Mouse (Mus musculus) spleen, postnatal 14 days (tissue): ENCODE measurements around the gene Mpeg1.

Experiments
- DNase-seq, 2 experiments: peaks; one replicate each; pipeline ENCODE4 v3.0.0; 2021 to 2022; ENCODE audit warnings: low spot score in 2 of 2

Mpeg1 gene

GRCm38 (mm10) chr19:12460282-12461249 is at the start of gene Mpeg1:
Gene Mpeg1 (plus strand): TSS chr19:12460779.
- DNase-seq, result no peak

DNA sequence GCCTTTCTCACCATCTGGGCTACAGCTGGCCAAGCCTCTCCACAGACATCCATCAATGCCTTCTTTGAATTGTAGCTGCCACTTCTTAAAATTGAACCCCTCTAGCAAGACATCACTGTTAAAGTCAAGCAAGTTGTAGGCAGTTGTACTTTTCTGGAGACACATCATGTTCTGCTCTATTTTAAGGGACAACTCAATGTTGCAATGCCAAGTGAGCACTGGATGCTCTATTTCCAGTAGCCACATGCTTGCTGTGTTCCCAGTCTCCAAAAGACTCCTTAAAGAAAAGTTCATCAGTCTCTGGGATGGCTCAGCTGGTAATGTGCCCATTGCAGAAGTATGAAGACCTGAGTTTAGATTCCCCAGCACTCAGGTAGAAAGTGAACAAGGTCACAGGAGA is 46.8 kb upstream of the Mpeg1 start:
- DNase-seq, result no peak

GRCm38 (mm10) chr19:12417361-12417760 is 43.2 kb upstream of the Mpeg1 start, which contains the start of gene Olfr1441:
Gene Olfr1441 (plus strand): TSS chr19:12417433.
- DNase-seq, result no peak

- no peak for DNase-seq
These were observed 42.3 kb upstream of the Mpeg1 start for GRCm38 (mm10) chr19:12418312-12418711.

DNA sequence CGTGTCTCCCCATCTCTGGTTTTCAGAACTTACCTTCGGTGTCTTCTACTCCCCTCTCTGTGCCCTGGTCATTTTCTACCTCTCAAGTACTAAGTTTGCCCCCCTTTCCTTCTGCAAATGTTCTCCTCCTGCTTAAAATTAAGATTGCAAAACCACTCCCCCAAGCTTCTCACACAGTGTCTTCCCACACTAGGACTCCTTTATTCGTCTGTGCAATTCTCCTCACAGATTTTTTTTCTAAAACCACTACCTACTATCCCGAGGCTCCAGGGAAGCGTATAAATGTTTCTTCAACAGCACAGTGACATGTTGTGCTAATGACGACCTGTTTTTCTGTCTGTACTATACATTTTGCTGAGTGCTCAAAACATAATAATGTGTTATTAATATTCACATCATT is 40.0 kb upstream of the Mpeg1 start:
- no peak for DNase-seq

DNA sequence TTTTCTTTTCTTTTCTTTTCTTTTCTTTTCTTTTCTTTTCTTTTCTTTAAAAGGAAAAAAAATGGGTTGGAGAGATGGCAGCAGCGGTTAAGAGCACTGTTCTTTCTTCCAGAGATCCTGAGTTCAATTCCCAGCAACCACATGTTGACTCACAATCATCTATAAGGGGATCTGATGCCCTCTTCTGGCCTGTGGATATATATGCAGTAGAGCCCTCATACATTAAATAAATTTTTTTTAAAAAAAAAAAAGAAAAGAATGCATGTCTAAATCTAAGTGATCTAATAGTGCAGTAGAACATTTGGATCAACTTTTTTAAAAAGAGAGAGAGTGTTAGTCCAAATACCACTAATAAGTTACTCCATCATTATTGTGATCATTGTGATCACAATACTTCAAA is 38.9 kb upstream of the Mpeg1 start:
- no peak for DNase-seq

DNA sequence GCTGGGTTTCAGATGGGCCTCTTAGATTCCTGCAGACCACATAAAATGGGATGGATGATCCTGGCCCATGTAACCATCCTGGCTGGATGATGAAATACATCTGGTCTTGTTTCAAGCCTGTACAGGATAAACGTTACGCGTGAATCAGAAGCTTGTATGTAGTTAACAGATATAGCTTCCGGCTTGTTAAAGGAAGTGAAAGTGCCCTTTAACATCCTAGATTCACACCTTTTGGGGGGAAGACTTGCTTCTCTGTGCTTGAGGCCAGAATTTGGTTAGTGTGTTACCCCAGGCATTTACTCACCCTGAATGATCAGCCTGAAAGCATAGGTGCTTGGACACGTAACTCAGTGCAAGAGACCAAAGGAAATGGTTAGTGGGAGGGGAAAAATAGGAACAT is 33.5 kb upstream of the Mpeg1 start:
- no peak for DNase-seq

GRCm38 (mm10) chr19:12427605-12428004 is 33.0 kb upstream of the Mpeg1 start, which contains the start of gene Pfpl:
Gene Pfpl (plus strand): TSS chr19:12427905.
- no peak for DNase-seq

- peak in 1 of 2 experiments; percentile 25 for DNase-seq
These were observed 27.5 kb upstream of the Mpeg1 start for GRCm38 (mm10) chr19:12433033-12433432.

DNA sequence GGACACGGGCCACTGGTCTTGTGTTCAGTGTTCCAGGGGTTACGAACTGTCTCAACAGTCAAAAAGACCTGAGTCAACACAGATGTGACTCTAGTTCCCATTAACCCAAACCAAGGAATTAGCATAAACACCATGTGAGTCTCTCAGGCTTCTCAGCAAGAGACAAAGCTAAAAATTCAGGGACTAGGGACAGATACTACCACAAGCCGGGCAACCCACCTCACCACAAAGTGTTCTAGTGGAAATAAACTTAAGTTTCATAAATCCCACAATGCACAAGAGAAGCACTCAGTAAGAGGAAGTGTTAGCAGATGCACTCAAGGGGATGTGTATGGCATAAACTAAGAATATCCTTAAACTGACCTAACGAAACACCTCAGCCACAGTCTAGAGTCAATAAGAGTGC is 25.6 kb upstream of the Mpeg1 start:
- DNase-seq, result no peak

GRCm38 (mm10) chr19:12435750-12436524 is 24.6 kb upstream of the Mpeg1 start:
- no peak for DNase-seq

GRCm38 (mm10) chr19:12439581-12439980 is 21.0 kb upstream of the Mpeg1 start:
- no peak for DNase-seq

DNA sequence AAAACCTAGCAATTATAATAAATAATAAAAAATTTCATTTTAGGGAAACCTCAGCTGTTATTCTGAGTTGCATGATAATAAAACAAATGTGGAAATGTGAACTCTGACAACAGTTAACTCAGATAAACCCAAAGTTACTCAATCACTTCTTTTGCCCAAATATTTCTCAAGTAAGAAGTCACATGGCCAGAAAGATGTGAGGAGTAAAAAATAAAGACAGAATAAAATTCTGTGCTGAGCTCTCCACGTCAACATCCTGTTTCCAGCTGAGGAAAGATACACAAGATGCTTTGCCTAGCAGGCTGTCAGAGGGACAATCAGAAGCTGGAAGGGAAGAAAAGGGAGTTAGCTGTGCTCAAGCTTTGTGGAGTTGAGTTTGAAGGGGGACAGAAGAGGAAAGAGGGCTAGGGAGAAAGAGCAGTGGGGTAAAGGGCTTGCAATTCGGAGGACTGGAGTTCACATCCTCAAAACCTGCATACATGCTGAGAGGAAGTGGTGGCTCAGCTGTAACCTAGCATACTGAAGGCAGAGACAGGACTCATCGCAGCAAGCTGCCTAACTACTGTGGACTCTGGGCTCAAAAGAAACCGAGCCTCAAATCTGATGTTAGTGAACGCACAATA is 20.4 kb upstream of the Mpeg1 start:
- DNase-seq, result no peak

DNA sequence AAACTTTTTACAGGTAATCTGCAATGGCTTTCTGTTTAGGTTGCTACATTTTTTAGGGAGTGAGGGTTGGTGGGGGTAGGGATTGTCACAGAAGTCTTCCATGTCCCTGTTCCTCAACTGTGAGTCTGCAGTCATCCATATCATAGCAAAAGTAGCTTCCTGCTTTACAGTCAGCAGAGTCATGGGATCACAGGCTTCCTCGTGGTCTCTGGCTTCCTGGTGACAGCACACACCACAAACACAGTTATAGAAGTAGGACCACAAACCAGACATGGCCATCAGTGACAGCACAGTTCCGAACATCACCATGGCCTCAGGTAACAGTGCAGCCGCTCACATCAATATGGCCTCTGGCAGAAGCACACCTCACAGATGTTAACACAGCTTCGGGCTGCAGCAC is 18.0 kb upstream of the Mpeg1 start:
- DNase-seq, result no peak

DNA sequence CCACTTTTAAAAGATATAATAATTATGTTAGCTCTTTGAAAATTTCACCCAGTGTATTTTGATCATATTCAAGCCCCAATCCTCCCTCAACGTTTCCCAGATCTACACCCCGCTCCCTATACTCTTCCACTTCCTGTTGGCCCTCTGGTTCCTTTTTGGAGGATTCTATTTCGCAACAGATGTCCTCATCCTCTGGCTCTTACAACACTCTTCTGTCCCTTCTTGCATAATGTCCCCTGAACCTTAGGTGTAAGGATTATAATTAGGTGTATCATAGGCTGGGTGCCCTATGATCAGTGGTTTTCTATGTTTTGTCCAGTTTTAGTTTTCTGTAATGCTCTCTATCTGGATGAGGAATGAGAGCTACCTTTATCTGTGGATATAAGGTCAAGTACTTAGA is 15.6 kb upstream of the Mpeg1 start:
- DNase-seq, result no peak

DNA sequence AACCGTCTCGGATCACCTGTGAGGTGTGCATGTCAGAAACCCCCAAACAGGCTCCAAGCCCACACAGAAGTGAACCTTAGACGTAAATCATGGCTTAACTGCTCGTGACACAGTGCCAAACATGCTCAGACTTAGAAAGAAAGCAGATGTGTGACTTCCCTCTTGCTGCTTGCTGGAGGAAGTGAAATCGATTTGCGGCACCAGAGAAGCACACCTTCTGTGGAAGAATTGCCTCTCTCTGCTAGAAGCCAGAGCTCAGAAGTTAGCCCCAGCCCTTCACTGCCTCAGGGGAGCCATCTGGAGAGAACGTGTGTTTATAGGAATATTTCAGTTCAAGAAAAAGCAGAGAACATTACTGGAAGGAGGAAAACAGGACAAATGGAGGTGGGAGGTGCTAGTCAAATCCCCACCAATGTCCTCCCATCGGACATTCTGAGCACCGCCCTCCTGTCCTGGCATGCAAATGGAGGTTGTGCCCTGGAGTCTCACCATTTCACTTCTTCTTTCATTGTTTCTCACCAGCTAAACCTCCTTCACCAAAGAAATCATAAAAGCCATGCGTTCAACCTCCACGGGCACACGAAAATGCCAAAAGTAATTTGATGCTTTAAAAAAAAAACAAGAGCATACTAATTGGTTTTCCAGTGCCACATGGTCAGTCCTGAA is 3.0 kb upstream of the Mpeg1 start:
- peak in 1 of 2 experiments; percentile 35 for DNase-seq

GRCm38 (mm10) chr19:12459516-12459915 is 1.1 kb upstream of the Mpeg1 start:
- DNase-seq, result no peak

GRCm38 (mm10) chr19:12462851-12463721 is 2.5 kb downstream of the Mpeg1 start:
- no peak for DNase-seq

DNA sequence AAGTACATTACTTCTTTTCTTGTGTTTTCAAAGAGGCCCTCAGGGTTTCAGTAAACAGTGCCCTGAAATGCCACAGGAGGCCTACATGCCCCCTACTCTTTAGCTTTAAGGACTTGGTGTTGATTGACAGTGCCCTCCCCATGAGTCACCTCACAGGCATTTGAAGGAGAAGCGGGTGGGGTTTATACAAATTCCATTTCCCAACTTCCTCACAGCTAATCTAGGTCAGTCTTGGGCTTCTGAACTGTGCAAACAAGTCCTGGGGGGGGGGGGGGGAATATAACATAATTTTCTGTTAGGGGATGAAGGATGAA is 3.1 kb downstream of the Mpeg1 start:
- no peak for DNase-seq

- DNase-seq, result no peak
These were observed 3.5 kb downstream of the Mpeg1 start for GRCm38 (mm10) chr19:12464127-12464526.

- no peak for DNase-seq
These were observed 4.1 kb downstream of the Mpeg1 start for GRCm38 (mm10) chr19:12464674-12465073.
